Mouse (Mus musculus): Measurements from ENCODE around the gene Ptpn22.

GRCm38 (mm10) chr3:103913451-103913961 lies 53.9 kb downstream of the Ptpn22 start:
- TF ChIP-seq POLR2A (IDR thresholded peaks at IDR 0.05; ENCODE audit: borderline replicate concordance, extremely low read depth, insufficient read depth, insufficient read length, poor library complexity, severe bottlenecking) = no peak
- no peak for TF ChIP-seq CTCF (IDR thresholded peaks at IDR 0.05; ENCODE audit: borderline replicate concordance, extremely low read depth, insufficient read depth, insufficient read length)
